Mouse (Mus musculus) embryo, embryonic 9.5 days (tissue): ENCODE measurements around the gene Hcn2.
"Not testable (repeated sequence)": the region's sequence is repeated elsewhere in the genome, so short reads cannot be mapped to it uniquely, and the experiment has no call there.

Experiments used
- DNase-seq: peaks from one replicate; pipeline ENCODE4 v3.0.0-alpha.2; 2017; ENCODE audit errors: extremely low spot score

The Hcn2 gene

GRCm38 (mm10) chr10:79743650-79744365 is 27.4 kb downstream of the Hcn2 start:
- DNase-seq: no peak

- DNase-seq: no peak
Measured at GRCm38 (mm10) chr10:79745411-79745810, 29.0 kb downstream of the Hcn2 start.

- peak; percentile 91 for DNase-seq
Measured at GRCm38 (mm10) chr10:79745898-79746773, 29.7 kb downstream of the Hcn2 start, which contains the start of gene Polrmt. Gene Polrmt (minus strand): TSS chr10:79746581.

- no peak for DNase-seq
Measured at GRCm38 (mm10) chr10:79746774-79747151, 30.3 kb downstream of the Hcn2 start.

- DNase-seq: no peak
Measured at GRCm38 (mm10) chr10:79748496-79748895, 32.1 kb downstream of the Hcn2 start.

- peak; percentile 75 for DNase-seq
Measured at GRCm38 (mm10) chr10:79754856-79755516, 38.6 kb downstream of the Hcn2 start, which contains the start of gene Fgf22. Gene Fgf22 (plus strand): TSS chr10:79755076.

- no peak for DNase-seq
Measured at GRCm38 (mm10) chr10:79755854-79756253, 39.4 kb downstream of the Hcn2 start.

- no peak for DNase-seq
Measured at GRCm38 (mm10) chr10:79756660-79757059, 40.2 kb downstream of the Hcn2 start.

GRCm38 (mm10) chr10:79759675-79760074 is 43.2 kb downstream of the Hcn2 start:
- DNase-seq: not testable (repeated sequence)

GRCm38 (mm10) chr10:79760603-79761143 is 44.2 kb downstream of the Hcn2 start:
- DNase-seq: no peak

- no peak for DNase-seq
Measured at GRCm38 (mm10) chr10:79762875-79763274, 46.4 kb downstream of the Hcn2 start.

GRCm38 (mm10) chr10:79764234-79764633 is 47.8 kb downstream of the Hcn2 start:
- no peak for DNase-seq

- no peak for DNase-seq
Measured at GRCm38 (mm10) chr10:79765228-79765745, 48.9 kb downstream of the Hcn2 start.

- DNase-seq: no peak
Measured at GRCm38 (mm10) chr10:79766001-79766507, 49.6 kb downstream of the Hcn2 start.

GRCm38 (mm10) chr10:79766508-79767325 is 50.3 kb downstream of the Hcn2 start, which contains the start of gene Rnf126:
Gene Rnf126 (minus strand): TSS chr10:79766952.
- DNase-seq: peak; percentile 100

- DNase-seq: peak; percentile 95
Measured at GRCm38 (mm10) chr10:79767372-79768244, 51.2 kb downstream of the Hcn2 start.

GRCm38 (mm10) chr10:79768400-79768799 is 52.0 kb downstream of the Hcn2 start:
- peak; percentile 87 for DNase-seq

- no peak for DNase-seq
Measured at GRCm38 (mm10) chr10:79769329-79769728, 52.9 kb downstream of the Hcn2 start.

- DNase-seq: no peak
Measured at GRCm38 (mm10) chr10:79772320-79772719, 55.9 kb downstream of the Hcn2 start.
